Mouse (Mus musculus) megakaryocyte, adult 5-6 weeks (primary cell): Measurements from ENCODE around the gene Bcar3. TPM values are rescaled to one million over a fixed set of nuclear protein-coding genes. Genes with fewer than 3 reads are reported as not detected.
"Not testable (repeated sequence)": the region's sequence is repeated elsewhere in the genome, so short reads cannot be mapped to it uniquely, and the experiment has no call there.

Source experiments
- ATAC-seq: 2 replicates; pipeline ENCODE4 v1.8.0; 2016; ENCODE audit warnings: mild to moderate bottlenecking, inconsistent platforms; ENCODE audit not compliant: poor library complexity, severe bottlenecking
- total RNA-seq, 2 experiments: library from RNA; stranded (forward) in 1 of 2; stranded (reverse) in 1 of 2; fragments of 153-499, 151-499 nt in 1 of 2; fragments of 221-1000, 200-1000 nt in 1 of 2; gene quantifications; 2 replicates each; pipeline versions ENCODE4 v1.2.3 to v1.2.4; 2015 to 2017

Gene Bcar3
- 0.46 and 1.2 TPM in 2 replicates for total RNA-seq (2015)
- 1.2 and 2.0 TPM in 2 replicates for total RNA-seq (2017)

- ATAC-seq, result peak; percentile 61
These were observed at the start of gene Bcar3 for GRCm38 (mm10) chr3:122293954-122294850. Gene Bcar3 (plus strand): TSS chr3:122294136.

GRCm38 (mm10) chr3:122244759-122245158 is 49.2 kb upstream of the Bcar3 start:
- ATAC-seq, result no peak

DNA sequence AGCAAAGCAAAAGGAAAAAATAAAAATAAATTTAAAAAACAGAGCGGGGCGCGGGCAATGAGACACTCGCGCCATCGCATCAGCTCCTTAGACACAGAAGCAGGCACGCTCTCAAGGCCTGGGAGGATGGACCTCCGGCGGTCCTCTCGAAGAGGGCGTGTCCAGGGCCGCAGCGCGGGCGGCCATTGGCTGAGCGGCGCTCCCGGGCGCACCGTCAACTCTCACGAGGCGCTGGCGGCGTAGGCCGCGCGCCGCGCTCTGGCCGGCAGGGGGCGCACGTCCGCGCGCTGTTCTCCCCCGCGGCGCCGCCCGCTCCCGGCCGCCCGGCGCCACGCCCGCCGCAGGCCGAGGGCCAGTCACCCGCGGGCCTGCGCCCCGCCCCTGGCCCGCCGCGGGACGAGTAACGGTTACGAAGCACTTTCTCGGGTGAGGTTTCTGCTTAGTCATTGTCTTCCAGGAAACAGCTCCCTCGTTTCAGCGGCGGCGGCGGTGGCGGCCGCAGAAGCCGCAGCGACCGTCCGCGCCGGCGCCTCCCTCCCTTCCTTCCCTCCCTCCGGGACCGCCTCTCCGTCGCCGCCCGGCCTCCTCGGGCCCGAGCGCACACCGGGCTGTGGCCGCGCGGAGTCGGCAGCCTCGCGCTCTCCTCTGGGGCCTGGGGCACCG is 48.6 kb upstream of the Bcar3 start, which contains the start of gene Gclm:
Gene Gclm (plus strand): TSS at position 343 of the 663 bp plus-strand sequence.
- peak; percentile 80 for ATAC-seq

DNA sequence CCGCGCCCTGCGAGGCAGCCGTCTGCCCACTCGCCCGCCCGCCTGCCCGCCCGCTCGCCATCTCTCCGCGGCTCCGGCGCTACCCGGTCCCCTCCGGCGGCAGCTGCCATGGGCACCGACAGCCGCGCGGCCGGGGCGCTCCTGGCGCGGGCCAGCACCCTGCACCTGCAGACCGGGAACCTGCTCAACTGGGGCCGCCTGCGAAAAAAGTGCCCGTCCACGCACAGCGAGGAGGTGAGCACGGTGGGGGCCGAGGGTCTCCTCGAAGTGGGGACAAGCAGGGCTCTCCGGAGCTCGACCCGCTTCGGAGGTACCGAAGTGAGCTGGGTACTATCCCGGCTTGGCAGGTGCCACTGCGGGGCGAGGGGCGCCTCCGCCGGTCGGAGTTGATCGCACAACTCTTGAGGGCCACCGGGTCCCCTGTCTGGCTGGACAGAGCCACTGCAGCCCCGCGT is 48.0 kb upstream of the Bcar3 start:
- ATAC-seq, result peak; percentile 53

GRCm38 (mm10) chr3:122246406-122246805 is 47.5 kb upstream of the Bcar3 start:
- no peak for ATAC-seq

- peak; percentile 5; the same call in 1 of the 2 replicates for ATAC-seq
These were observed 46.8 kb upstream of the Bcar3 start for GRCm38 (mm10) chr3:122246986-122247767.

- no peak for ATAC-seq
These were observed 46.2 kb upstream of the Bcar3 start for GRCm38 (mm10) chr3:122247768-122248100.

DNA sequence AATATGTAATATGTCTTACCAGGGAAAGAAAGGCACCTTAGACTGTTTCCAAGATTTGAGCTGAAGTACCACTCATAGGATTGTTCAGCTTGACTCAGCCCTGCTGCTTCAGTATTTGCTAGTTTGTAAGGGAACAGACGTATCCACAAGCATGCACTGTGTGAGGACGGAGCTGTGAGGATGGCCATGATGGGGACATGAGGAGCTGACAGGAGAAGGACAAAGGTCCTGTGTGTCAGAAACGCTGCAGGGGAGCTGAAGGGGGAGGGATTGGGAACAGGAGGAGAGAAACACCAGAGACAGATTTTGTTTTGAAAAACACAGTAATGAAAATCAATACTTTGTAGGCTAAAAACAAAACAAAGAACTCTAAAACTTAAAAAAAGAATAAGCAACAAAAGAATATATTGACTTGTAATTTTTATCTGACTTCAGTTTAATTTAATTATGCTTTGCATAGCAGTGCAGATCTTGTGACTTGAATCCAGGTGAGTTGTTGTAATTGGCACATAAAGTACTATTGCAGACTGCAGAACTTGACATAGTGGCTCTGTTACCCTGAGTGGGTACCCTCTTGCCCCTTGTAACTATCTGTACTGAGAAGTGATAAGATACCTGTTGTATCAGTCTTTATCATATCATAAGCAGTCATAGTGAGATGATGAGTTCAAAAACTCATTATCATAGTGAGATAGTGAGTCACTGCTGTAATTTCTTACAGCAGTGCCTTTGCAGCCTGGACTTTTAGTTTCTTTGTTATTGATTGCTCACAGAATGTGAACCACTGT is 41.3 kb upstream of the Bcar3 start:
- no peak for ATAC-seq

DNA sequence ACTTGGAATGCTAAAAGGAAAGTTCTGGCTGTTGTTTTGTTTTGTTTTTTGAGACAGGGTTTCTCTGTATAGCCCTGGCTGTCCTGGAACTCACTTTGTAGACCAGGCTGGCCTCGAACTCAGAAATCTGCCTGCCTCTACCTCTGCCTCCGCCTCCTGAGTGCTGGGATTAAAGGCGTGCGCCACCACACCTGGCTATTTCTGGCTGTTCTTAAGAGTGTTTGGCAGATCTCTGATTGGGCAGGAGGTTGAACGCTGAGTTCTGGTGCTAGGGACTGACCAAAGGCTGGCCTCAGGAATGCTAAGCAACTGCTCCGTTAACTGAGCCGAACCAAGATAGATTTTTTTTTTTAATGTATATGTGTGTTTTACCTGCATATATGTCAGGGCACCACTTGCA is 39.9 kb upstream of the Bcar3 start:
- not testable (repeated sequence) for ATAC-seq

- ATAC-seq, result no peak
These were observed 23.9 kb upstream of the Bcar3 start for GRCm38 (mm10) chr3:122269986-122270385.

DNA sequence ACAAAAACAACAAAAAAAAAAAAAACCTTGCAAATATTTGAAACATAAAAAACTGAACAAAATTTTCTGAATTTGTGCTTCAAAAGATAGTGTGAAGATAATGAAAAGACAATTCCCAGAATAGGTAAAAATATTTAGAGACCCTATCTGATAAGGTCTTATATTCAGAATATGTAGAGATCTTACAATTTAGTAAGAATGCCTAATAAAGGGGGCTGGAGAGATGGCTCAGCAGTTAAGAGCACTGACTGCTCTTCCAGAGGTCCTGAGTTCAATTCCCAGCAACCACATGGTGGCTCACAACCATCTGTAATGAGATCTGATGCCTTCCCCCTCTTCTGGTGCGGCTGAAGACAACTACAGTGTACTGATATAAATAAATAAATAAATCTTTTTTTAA is 21.4 kb upstream of the Bcar3 start:
- ATAC-seq, result not testable (repeated sequence)

GRCm38 (mm10) chr3:122273407-122274240 is 20.3 kb upstream of the Bcar3 start:
- ATAC-seq, result peak; percentile 79

DNA sequence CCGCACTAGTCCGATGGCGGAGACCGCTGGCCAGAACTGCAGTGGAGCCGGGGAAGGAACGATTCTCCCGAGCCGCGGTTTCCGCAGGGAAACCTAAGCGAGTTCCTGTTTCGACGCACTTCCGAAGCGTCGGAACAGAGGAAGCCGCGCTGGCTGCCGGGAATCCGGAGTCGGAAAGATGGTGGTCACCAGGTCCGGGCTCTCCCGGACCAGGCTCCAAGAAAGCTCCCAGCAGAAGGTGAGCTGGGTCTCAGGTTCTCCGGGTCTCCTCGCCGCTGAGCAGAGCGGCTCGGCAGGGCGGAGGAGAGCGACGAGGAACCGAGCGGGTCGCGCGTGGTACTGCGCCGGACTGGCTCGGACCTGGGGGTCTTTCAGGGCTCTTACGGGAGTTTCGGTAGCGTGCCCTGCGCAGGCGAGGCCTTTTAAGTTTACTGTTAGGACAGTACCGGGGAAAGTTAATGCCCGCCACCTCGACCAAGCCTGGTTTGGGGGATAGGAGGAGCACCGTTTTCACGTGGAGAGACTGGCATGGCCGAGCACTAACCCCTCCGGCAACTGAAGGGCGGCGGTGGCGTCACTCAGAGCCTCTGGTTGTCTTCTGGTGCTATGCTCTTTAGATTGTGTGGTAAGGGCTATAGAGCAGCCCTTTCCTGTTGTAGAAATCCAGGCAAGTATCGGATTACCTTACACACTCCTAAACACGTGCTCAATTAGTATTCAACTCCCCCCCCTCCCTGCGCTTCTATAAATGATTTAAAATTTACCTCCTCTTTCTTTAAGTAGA is 19.5 kb upstream of the Bcar3 start, which contains the start of gene Dnttip2:
Gene Dnttip2 (plus strand): TSS at position 148 of the 784 bp plus-strand sequence.
- ATAC-seq, result peak; percentile 92

GRCm38 (mm10) chr3:122275111-122275510 is 18.8 kb upstream of the Bcar3 start:
- no peak for ATAC-seq

- ATAC-seq, result peak; percentile 17; the same call in 1 of the 2 replicates
These were observed 6.7 kb upstream of the Bcar3 start for GRCm38 (mm10) chr3:122287195-122287594.

- no peak for ATAC-seq
These were observed 5.2 kb upstream of the Bcar3 start for GRCm38 (mm10) chr3:122288613-122289195.

GRCm38 (mm10) chr3:122289344-122289743 is 4.6 kb upstream of the Bcar3 start:
- ATAC-seq, result not testable (repeated sequence)

GRCm38 (mm10) chr3:122290696-122291095 is 3.2 kb upstream of the Bcar3 start:
- peak; percentile 65 for ATAC-seq
